Mouse (Mus musculus): ENCODE measurements around the gene Exoc3l2. TPM values are rescaled to one million over a fixed set of nuclear protein-coding genes. Genes with fewer than 3 reads are reported as not detected.

Gene Exoc3l2
- polyA plus RNA-seq, 1 experiment: 7.1 TPM

- Histone ChIP-seq H3K27ac (ENCODE audit: insufficient read depth, low read length) (no peak overlapping the region), H3K27me3 (ENCODE audit: control insufficient read depth, insufficient read depth, low read length) (no peaks in the 10 kb centered on the region), H3K4me3 (ENCODE audit: extremely low read depth, insufficient read depth, insufficient read length) (no peak overlapping the region), H3K36me3 (ENCODE audit: control insufficient read depth, insufficient read depth, low read length) (peaks cover 39% of the 10 kb centered on the region), H3K4me1 (ENCODE audit: control insufficient read depth, insufficient read depth, insufficient read length) (no peaks in the 10 kb centered on the region)
- WGBS: 97% methylated on average over 2 of the region's 2 CpGs
- no peak for TF ChIP-seq POLR2A (IDR thresholded peaks at IDR 0.05; ENCODE audit: low read depth, low read length)
- TF ChIP-seq CTCF (IDR thresholded peaks at IDR 0.05; ENCODE audit: extremely low read depth, insufficient read depth, insufficient read length, insufficient replicate concordance): no peak
- no peak for DNase-seq (ENCODE audit: low read depth in 1 of 2, low spot score in 2 of 2)
Measured at GRCm38 (mm10) chr7:19436276-19436675, 26.9 kb upstream of the Exoc3l2 start.

- Histone ChIP-seq H3K4me1 (ENCODE audit: control insufficient read depth, insufficient read depth, insufficient read length) (no peaks in the 10 kb centered on the region), H3K4me3 (ENCODE audit: extremely low read depth, insufficient read depth, insufficient read length) (no peak overlapping the region), H3K27ac (ENCODE audit: insufficient read depth, low read length) (no peak overlapping the region), H3K36me3 (ENCODE audit: control insufficient read depth, insufficient read depth, low read length) (peaks cover 40% of the 10 kb centered on the region), H3K27me3 (ENCODE audit: control insufficient read depth, insufficient read depth, low read length) (no peaks in the 10 kb centered on the region)
- TF ChIP-seq POLR2A (IDR thresholded peaks at IDR 0.05; ENCODE audit: low read depth, low read length) (no peak), CTCF (IDR thresholded peaks at IDR 0.05; ENCODE audit: extremely low read depth, insufficient read depth, insufficient read length, insufficient replicate concordance) (no peak)
- DNase-seq (ENCODE audit: low read depth in 1 of 2, low spot score in 2 of 2): no peak
- WGBS: 95% methylated on average over 9 of the region's 9 CpGs
Measured at GRCm38 (mm10) chr7:19437048-19437447, 26.1 kb upstream of the Exoc3l2 start.

DNA sequence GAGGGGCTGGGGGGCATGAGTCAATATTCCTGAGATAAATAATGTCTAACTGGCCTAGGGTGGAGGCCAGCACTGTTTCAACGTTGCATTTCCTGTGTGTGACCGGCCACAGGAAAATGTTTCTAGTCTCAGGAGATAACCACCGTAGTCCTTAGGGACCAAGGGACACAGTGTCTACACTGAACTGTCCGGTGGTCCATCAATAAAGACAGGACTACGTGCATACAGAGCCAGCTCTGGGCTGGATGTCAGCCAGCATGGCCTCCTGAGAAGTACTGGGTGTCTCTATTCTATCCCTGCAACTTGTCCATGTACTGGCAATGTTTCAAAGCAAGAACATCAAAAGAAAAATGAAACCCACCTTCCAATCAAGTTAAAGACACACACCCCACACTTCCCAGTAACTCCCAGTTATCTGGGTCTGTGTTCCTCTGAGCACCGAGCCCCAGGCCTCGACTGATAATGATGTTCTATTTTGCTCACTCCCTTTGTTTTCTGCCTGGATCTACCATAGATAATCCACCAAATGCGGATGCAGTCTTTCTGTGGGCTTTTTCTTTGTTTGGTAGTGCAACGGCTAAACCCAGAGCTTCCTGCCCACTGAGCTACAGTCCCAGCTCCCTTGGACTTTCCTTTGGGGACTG lies 21.6 kb upstream of the Exoc3l2 start:
- H3K27ac ChIP-seq (ENCODE audit: insufficient read depth, low read length): no peak overlapping the region
- WGBS: 82% methylated on average over 9 of the region's 9 CpGs
- no peaks in the 10 kb centered on the region for H3K27me3 ChIP-seq (ENCODE audit: control insufficient read depth, insufficient read depth, low read length)
- H3K36me3 ChIP-seq (ENCODE audit: control insufficient read depth, insufficient read depth, low read length): peaks cover 29% of the 10 kb centered on the region
- no peak overlapping the region for H3K4me3 ChIP-seq (ENCODE audit: extremely low read depth, insufficient read depth, insufficient read length)
- TF ChIP-seq POLR2A (IDR thresholded peaks at IDR 0.05; ENCODE audit: low read depth, low read length): no peak
- no peaks in the 10 kb centered on the region for H3K4me1 ChIP-seq (ENCODE audit: control insufficient read depth, insufficient read depth, insufficient read length)
- no peak for DNase-seq (ENCODE audit: low read depth in 1 of 2, low spot score in 2 of 2)

- Histone ChIP-seq H3K36me3 (ENCODE audit: control insufficient read depth, insufficient read depth, low read length) (peaks cover 30% of the 10 kb centered on the region), H3K4me3 (ENCODE audit: extremely low read depth, insufficient read depth, insufficient read length) (no peak overlapping the region), H3K27me3 (ENCODE audit: control insufficient read depth, insufficient read depth, low read length) (no peaks in the 10 kb centered on the region), H3K4me1 (ENCODE audit: control insufficient read depth, insufficient read depth, insufficient read length) (no peaks in the 10 kb centered on the region), H3K27ac (ENCODE audit: insufficient read depth, low read length) (no peak overlapping the region)
- DNase-seq (ENCODE audit: low read depth in 1 of 2, low spot score in 2 of 2): peak in 1 of 2 experiments; percentile 69
- TF ChIP-seq CTCF (IDR thresholded peaks at IDR 0.05; ENCODE audit: extremely low read depth, insufficient read depth, insufficient read length, insufficient replicate concordance) (peak; percentile 69; the same call in 1 of the 2 replicates), POLR2A (IDR thresholded peaks at IDR 0.05; ENCODE audit: low read depth, low read length) (no peak)
- WGBS: 41% methylated on average over 3 of the region's 3 CpGs
Measured at GRCm38 (mm10) chr7:19443344-19443743, 19.8 kb upstream of the Exoc3l2 start.

DNA sequence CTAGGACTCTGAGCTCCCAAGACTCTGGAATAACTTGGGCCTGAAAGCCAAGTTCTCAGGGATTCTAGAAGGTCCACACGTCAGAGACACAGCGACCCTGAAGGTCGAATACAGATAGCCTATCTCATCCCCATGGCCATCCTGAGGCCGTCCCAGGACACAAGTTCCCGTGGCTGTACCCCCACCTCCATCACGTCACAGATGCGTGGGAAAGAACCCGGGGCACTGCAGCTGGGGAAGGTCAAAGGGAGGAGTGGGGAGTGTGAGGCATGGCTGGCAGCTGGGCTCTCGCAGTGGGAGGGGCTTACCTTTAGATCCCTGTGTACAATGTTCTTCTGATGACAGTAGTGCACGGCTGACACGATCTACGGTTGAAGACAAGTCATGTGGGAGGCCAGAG lies 18.3 kb upstream of the Exoc3l2 start:
- WGBS: 83% methylated on average over 12 of the region's 12 CpGs
- H3K4me3 ChIP-seq (ENCODE audit: extremely low read depth, insufficient read depth, insufficient read length): no peak overlapping the region
- no peak for DNase-seq (ENCODE audit: low read depth in 1 of 2, low spot score in 2 of 2)
- H3K27me3 ChIP-seq (ENCODE audit: control insufficient read depth, insufficient read depth, low read length): no peaks in the 10 kb centered on the region
- H3K4me1 ChIP-seq (ENCODE audit: control insufficient read depth, insufficient read depth, insufficient read length): no peaks in the 10 kb centered on the region
- H3K36me3 ChIP-seq (ENCODE audit: control insufficient read depth, insufficient read depth, low read length): peaks cover 36% of the 10 kb centered on the region
- no peak for TF ChIP-seq POLR2A (IDR thresholded peaks at IDR 0.05; ENCODE audit: low read depth, low read length)
- no peak for TF ChIP-seq CTCF (IDR thresholded peaks at IDR 0.05; ENCODE audit: extremely low read depth, insufficient read depth, insufficient read length, insufficient replicate concordance)
- no peak overlapping the region for H3K27ac ChIP-seq (ENCODE audit: insufficient read depth, low read length)

- WGBS: 94% methylated on average over 16 of the region's 16 CpGs
- Histone ChIP-seq H3K27ac (ENCODE audit: insufficient read depth, low read length) (no peak overlapping the region), H3K4me1 (ENCODE audit: control insufficient read depth, insufficient read depth, insufficient read length) (no peaks in the 10 kb centered on the region), H3K27me3 (ENCODE audit: control insufficient read depth, insufficient read depth, low read length) (no peaks in the 10 kb centered on the region), H3K36me3 (ENCODE audit: control insufficient read depth, insufficient read depth, low read length) (peaks cover 26% of the 10 kb centered on the region), H3K4me3 (ENCODE audit: extremely low read depth, insufficient read depth, insufficient read length) (no peak overlapping the region)
- TF ChIP-seq POLR2A (IDR thresholded peaks at IDR 0.05; ENCODE audit: low read depth, low read length) (no peak), CTCF (IDR thresholded peaks at IDR 0.05; ENCODE audit: extremely low read depth, insufficient read depth, insufficient read length, insufficient replicate concordance) (no peak)
- DNase-seq (ENCODE audit: low read depth in 1 of 2, low spot score in 2 of 2): no peak
Measured at GRCm38 (mm10) chr7:19447689-19448088, 15.4 kb upstream of the Exoc3l2 start.

DNA sequence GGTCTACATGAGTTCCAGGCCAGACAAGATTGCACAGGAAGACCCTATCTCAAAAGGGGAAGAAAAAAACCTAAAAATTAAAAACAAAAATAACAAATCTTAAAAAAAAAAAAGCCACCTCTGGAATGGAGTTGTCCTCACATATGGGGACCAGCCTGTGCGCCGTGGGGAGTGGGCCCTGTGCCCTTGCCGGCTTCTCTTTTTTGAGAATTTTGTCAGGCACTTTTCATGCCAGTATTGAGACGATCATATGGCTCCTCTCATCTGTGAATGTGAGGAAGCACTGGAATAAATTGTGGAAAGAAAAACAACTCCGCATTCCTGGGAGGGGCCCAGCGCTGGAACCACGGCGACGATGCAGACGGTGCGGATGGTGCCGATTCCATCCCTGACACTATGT lies 14.0 kb upstream of the Exoc3l2 start:
- no peak overlapping the region for H3K27ac ChIP-seq (ENCODE audit: insufficient read depth, low read length)
- peaks cover 22% of the 10 kb centered on the region for H3K36me3 ChIP-seq (ENCODE audit: control insufficient read depth, insufficient read depth, low read length)
- no peaks in the 10 kb centered on the region for H3K27me3 ChIP-seq (ENCODE audit: control insufficient read depth, insufficient read depth, low read length)
- H3K4me1 ChIP-seq (ENCODE audit: control insufficient read depth, insufficient read depth, insufficient read length): no peaks in the 10 kb centered on the region
- TF ChIP-seq CTCF (IDR thresholded peaks at IDR 0.05; ENCODE audit: extremely low read depth, insufficient read depth, insufficient read length, insufficient replicate concordance) (no peak), POLR2A (IDR thresholded peaks at IDR 0.05; ENCODE audit: low read depth, low read length) (no peak)
- H3K4me3 ChIP-seq (ENCODE audit: extremely low read depth, insufficient read depth, insufficient read length): no peak overlapping the region
- WGBS: 95% methylated on average over 12 of the region's 12 CpGs
- no peak for DNase-seq (ENCODE audit: low read depth in 1 of 2, low spot score in 2 of 2)
